Mouse (Mus musculus) liver, postnatal 0 days (tissue): ENCODE data around the gene Use1. TPM values are rescaled to one million over a fixed set of nuclear protein-coding genes. Genes with fewer than 3 reads are reported as not detected.

Experiments
- ATAC-seq: fragments of 200-750 bp; cut with Nextera tagmentation; 2 replicates; pipeline ENCODE4 v1.8.0; 2017; ENCODE audit warnings: mild to moderate bottlenecking, moderate library complexity
- DNase-seq: peaks from one replicate; pipeline ENCODE4 v3.0.0-alpha.2; 2016
- H3K27ac ChIP-seq: fragments of 300-500 bp; sonication (generic); 2 replicates; pipeline ENCODE4 v1.5.1; 2014; ENCODE audit warnings: antibody characterized with exemption, moderate library complexity, mild to moderate bottlenecking, low read depth
- H3K27me3 ChIP-seq: fragments of 300-500 bp; sonication (generic); 2 replicates; pipeline ENCODE4 v1.6.1; 2014; ENCODE audit warnings: low read length, control low read depth, mixed read lengths; ENCODE audit not compliant: insufficient read depth
- H3K36me3 ChIP-seq: fragments of 300-500 bp; sonication (generic); replicated peaks from 2 replicates; pipeline ENCODE4 v1.6.1; 2014; ENCODE audit warnings: mild to moderate bottlenecking, control low read depth, low read length, moderate library complexity, mixed read lengths; ENCODE audit not compliant: insufficient read depth
- H3K4me1 ChIP-seq: fragments of 300-500 bp; sonication (generic); 2 replicates; pipeline ENCODE4 v1.6.1; 2014; ENCODE audit warnings: antibody characterized with exemption, mild to moderate bottlenecking, control low read depth; ENCODE audit not compliant: insufficient read depth
- H3K4me2 ChIP-seq: fragments of 300-500 bp; sonication (generic); 2 replicates; pipeline ENCODE4 v1.6.1; 2014; ENCODE audit warnings: low read depth, mild to moderate bottlenecking, low read length, moderate library complexity, mixed read lengths
- H3K4me3 ChIP-seq: fragments of 300-500 bp; sonication (generic); 2 replicates; pipeline ENCODE4 v1.5.1; 2014; ENCODE audit warnings: low read depth, low read length
- H3K9ac ChIP-seq: fragments of 300-500 bp; sonication (generic); replicated peaks from 2 replicates; pipeline ENCODE4 v1.6.1; 2014; ENCODE audit warnings: mild to moderate bottlenecking, moderate library complexity
- H3K9me3 ChIP-seq: fragments of 300-500 bp; sonication (generic); 2 replicates; pipeline ENCODE4 v1.6.1; 2016; ENCODE audit warnings: mild to moderate bottlenecking, control low read depth, low read length, mixed read lengths
- CTCF ChIP-seq: sonication (generic); IDR thresholded peaks from 2 replicates; pipeline ENCODE4 v1.5.1; 2016; ENCODE audit warnings: antibody characterized with exemption, low read depth
- EP300 ChIP-seq: IDR thresholded peaks from 2 replicates; pipeline ENCODE4 v1.6.1; 2016; ENCODE audit warnings: antibody characterized with exemption, low read depth, mild to moderate bottlenecking
- WGBS: fragments of 180-500 bp; shearing (Covaris S2); extraction: QIAGEN DNeasy Blood & Tissue Kit; methylation state at CpG from one replicate; pipeline ENCODE4 v1.1.7; 2014; ENCODE audit not compliant: insufficient replicate concordance; 5-methylcytosine and 5-hydroxymethylcytosine counted together
- polyA plus RNA-seq: library from polyadenylated mRNA; unstranded; fragments of >200 nt; fragmentation: Nextera tagmentation; extraction: Ambion mirVana; gene quantifications from 2 replicates; pipeline ENCODE4 v1.2.1, GENCODE M21; 2015

Gene Use1
- polyA plus RNA-seq, 1 experiment from 2014 or later: 62.8 TPM

DNA sequence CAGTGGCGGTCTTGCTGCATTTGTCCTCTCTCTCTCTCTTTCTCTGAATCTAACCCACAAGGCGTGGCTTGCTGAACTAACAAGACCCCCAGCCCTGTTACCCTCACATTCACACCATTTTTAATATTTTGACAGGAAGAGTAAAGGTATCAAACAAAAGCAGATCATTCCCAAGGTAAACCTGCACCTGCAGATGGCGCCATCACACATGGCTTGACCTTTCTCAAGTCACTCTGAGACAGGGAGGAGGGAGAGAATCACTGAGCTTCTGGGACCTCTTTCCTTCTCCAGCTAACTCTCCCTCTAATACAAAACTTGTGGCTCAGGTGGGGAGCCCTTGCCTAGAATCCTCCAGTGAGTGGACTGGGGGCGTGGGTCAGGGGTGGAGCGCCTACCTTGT lies 26.0 kb upstream of the Use1 start:
- DNase-seq: peak; percentile 49
- 85% methylated on average over 5 of the region's 5 CpGs for WGBS
- Histone ChIP-seq H3K4me3 (no peak overlapping the region), H3K9me3 (no peaks in the 10 kb centered on the region), H3K4me1 (no peaks in the 10 kb centered on the region), H3K27ac (no peak overlapping the region), H3K9ac (no peak overlapping the region), H3K27me3 (no peaks in the 10 kb centered on the region), H3K4me2 (no peak overlapping the region), H3K36me3 (peaks cover 49% of the 10 kb centered on the region)
- ATAC-seq: no peak
- TF ChIP-seq CTCF: peak; percentile 63
- TF ChIP-seq EP300: no peak

DNA sequence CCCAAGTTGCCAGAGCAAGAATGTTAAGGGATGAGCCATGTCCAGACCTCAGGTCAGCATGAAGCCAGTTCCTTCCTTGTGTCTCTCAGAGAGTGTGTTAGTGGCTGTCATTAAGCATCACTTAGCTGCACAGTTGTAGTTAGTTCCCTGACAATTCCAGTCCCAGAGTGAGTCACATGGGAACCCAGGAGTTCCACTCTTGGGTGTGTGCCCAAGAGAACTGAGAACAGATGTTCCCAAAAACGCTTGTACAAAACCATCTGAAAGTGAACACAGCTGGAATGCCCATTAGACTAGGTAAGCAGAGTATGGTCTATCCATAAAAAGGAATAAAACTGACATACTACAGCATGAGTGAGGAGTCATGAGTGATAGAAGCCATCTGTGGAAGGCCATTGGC lies 20.1 kb upstream of the Use1 start:
- 63% methylated on average over 1 of the region's 1 CpGs for WGBS
- TF ChIP-seq CTCF (no peak), EP300 (no peak)
- Histone ChIP-seq H3K27me3 (no peaks in the 10 kb centered on the region), H3K4me1 (no peaks in the 10 kb centered on the region), H3K4me2 (no peak overlapping the region), H3K9ac (no peak overlapping the region), H3K27ac (no peak overlapping the region), H3K36me3 (peaks cover 84% of the 10 kb centered on the region), H3K4me3 (no peak overlapping the region), H3K9me3 (no peaks in the 10 kb centered on the region)
- ATAC-seq (no peak), DNase-seq (no peak)

DNA sequence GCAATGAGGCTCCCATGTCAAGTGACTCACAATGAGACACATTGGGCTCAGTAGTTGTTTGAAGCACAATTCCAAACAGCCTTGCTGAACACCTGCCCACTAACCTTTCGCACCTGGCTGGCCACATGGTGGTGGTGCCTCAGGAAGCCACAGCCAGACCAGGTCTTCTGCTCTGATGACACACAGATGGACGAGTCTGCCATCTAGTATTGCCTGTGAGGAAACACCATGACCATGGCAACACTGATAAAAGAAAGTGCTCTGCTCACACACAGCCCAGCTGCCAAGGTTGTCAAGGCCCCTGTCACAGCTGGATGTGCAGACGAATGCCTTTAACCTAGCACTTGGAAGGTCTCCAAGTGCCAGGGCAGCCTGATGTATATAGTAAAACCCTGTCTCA lies 15.5 kb upstream of the Use1 start:
- WGBS: 52% methylated on average over 3 of the region's 3 CpGs
- Histone ChIP-seq H3K27ac (no peak overlapping the region), H3K4me2 (no peak overlapping the region), H3K27me3 (no peaks in the 10 kb centered on the region), H3K9ac (no peak overlapping the region), H3K4me3 (no peak overlapping the region), H3K9me3 (no peaks in the 10 kb centered on the region), H3K4me1 (no peaks in the 10 kb centered on the region), H3K36me3 (peaks cover 87% of the 10 kb centered on the region)
- no peak for ATAC-seq
- DNase-seq: no peak
- TF ChIP-seq CTCF: no peak

DNA sequence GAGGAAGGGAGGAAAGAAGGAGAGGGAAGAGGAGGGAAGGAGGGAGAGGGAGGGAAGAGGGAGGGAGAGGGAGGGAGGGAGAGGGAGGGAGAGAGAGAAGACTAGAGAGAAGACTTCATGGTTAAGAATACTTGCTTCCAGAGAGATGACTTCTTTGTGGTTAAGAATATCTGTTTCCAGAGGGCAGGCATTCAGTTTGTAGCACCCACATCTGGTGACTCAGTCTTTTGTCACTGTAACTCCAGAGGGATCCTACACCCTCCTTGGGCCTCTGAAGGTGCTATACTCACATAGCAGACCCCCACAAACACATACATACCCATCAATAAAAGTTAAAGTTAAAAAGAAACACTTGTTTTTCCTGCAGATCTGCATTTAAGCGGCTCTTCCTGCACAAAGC lies 15.1 kb upstream of the Use1 start:
- ATAC-seq (no peak), DNase-seq (no peak)
- no peaks in the 10 kb centered on the region for H3K4me1 ChIP-seq
- H3K27ac ChIP-seq: no peak overlapping the region
- WGBS: 92% methylated on average over 1 of the region's 1 CpGs
- TF ChIP-seq EP300 (no peak), CTCF (no peak)
- no peaks in the 10 kb centered on the region for H3K9me3 ChIP-seq
- H3K27me3 ChIP-seq: no peaks in the 10 kb centered on the region
- peaks cover 85% of the 10 kb centered on the region for H3K36me3 ChIP-seq
- H3K4me3 ChIP-seq: no peak overlapping the region
- no peak overlapping the region for H3K9ac ChIP-seq
- no peak overlapping the region for H3K4me2 ChIP-seq

DNA sequence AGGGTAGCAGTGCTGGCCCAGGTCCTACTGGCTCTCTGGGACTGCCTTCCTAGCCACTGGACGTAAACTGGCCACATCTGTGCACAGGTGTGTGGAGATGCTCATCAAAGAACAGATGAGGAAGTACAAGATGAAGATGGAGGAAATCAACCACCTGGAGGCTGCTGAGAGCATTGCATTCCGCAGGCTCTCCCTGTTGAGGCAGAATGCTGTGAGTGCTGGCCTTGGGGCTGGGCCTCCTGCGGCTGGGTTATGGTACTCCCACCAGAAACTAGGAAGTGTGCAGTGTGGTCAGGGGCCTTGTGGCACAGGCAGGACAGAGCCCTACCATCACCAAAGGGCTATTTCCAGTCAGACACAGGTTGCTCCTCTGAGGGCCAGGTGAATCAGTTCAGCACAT lies 8.6 kb upstream of the Use1 start:
- DNase-seq (no peak), ATAC-seq (no peak)
- Histone ChIP-seq H3K9ac (no peak overlapping the region), H3K36me3 (peaks cover 58% of the 10 kb centered on the region), H3K27me3 (no peaks in the 10 kb centered on the region), H3K4me2 (no peak overlapping the region), H3K4me1 (no peaks in the 10 kb centered on the region), H3K27ac (no peak overlapping the region), H3K9me3 (no peaks in the 10 kb centered on the region), H3K4me3 (no peak overlapping the region)
- TF ChIP-seq CTCF (peak; percentile 14; the same call in 1 of the 2 replicates), EP300 (no peak)
- 81% methylated on average over 3 of the region's 3 CpGs for WGBS

DNA sequence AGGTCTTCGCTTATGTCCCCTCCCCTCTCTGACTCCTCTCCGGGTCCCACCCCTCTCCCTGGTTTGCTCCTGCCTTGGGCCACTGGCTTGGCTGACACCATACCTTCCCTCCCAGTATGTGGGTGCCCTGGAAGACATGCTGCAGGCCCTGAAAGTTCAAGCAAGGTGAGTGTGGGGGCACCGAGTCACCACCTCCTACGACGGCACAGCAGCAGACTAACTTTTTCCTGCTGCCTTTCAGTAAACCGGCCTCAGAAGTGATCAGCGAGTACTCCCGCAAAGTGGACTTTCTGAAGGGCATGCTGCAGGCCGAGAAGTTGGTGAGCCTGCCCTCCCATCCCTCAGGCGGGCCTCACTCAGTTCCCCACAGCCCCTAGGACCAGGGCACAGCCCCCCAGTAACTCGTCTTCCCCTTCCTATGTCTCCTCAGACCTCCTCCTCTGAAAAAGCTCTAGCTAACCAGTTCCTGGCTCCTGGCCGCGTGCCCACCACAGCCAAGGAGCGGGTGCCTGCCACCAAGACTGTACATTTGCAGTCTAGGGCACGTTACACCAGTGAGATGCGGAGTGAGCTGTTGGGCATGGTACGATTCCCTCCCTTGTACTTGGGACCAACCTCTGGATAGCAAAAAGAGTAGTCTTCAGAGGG lies 1.0 kb downstream of the Use1 start:
- Histone ChIP-seq H3K4me1 (peaks cover 22% of the 10 kb centered on the region), H3K9ac (peak overlapping the region; percentile 74), H3K4me3 (peak overlapping the region; percentile 67), H3K4me2 (peak overlapping the region; percentile 83), H3K36me3 (peaks cover 18% of the 10 kb centered on the region), H3K27me3 (no peaks in the 10 kb centered on the region), H3K27ac (peak overlapping the region; percentile 90), H3K9me3 (no peaks in the 10 kb centered on the region)
- no peak for ATAC-seq
- DNase-seq: no peak
- TF ChIP-seq CTCF (no peak), EP300 (no peak)
- 30% methylated on average over 17 of the region's 17 CpGs for WGBS

DNA sequence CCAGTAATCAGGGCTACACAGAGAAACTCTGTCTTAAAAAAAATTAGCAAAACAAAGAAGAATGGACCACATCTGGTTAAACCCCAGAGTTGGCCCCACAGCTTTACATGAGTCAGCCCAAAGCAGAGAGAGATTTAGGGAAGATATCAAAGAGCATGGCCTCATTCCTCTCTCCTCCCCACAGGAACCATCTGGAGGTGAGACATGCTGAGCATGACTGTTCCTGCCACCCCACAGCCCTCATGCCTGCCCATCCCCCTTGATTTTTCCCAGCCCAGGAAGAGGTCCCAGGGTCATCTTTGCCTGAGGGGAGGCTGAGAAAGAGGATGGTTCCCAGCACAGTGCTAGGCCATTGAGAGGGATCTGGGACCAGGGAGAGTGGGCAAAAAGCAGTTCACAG lies 1.7 kb downstream of the Use1 start:
- peak overlapping the region; percentile 90; the same call in 1 of the 2 replicates for H3K27ac ChIP-seq
- H3K9me3 ChIP-seq: no peaks in the 10 kb centered on the region
- no peak for TF ChIP-seq CTCF
- TF ChIP-seq EP300: no peak
- H3K36me3 ChIP-seq: peaks cover 23% of the 10 kb centered on the region
- H3K4me2 ChIP-seq: peak overlapping the region; percentile 83; the same call in 1 of the 2 replicates
- H3K4me3 ChIP-seq: no peak overlapping the region
- peaks cover 22% of the 10 kb centered on the region for H3K4me1 ChIP-seq
- DNase-seq (no peak), ATAC-seq (no peak)
- H3K9ac ChIP-seq: no peak overlapping the region
- no peaks in the 10 kb centered on the region for H3K27me3 ChIP-seq
